Mouse (Mus musculus): ENCODE data around the gene Tmprss11d. TPM values are rescaled to one million over a fixed set of nuclear protein-coding genes. Genes with fewer than 3 reads are reported as not detected.
"Not testable (repeated sequence)": the region's sequence is repeated elsewhere in the genome, so short reads cannot be mapped to it uniquely, and the experiment has no call there.

Tmprss11d gene
- polyA plus RNA-seq, 1 experiment from 2014 or later, result not detected

DNA sequence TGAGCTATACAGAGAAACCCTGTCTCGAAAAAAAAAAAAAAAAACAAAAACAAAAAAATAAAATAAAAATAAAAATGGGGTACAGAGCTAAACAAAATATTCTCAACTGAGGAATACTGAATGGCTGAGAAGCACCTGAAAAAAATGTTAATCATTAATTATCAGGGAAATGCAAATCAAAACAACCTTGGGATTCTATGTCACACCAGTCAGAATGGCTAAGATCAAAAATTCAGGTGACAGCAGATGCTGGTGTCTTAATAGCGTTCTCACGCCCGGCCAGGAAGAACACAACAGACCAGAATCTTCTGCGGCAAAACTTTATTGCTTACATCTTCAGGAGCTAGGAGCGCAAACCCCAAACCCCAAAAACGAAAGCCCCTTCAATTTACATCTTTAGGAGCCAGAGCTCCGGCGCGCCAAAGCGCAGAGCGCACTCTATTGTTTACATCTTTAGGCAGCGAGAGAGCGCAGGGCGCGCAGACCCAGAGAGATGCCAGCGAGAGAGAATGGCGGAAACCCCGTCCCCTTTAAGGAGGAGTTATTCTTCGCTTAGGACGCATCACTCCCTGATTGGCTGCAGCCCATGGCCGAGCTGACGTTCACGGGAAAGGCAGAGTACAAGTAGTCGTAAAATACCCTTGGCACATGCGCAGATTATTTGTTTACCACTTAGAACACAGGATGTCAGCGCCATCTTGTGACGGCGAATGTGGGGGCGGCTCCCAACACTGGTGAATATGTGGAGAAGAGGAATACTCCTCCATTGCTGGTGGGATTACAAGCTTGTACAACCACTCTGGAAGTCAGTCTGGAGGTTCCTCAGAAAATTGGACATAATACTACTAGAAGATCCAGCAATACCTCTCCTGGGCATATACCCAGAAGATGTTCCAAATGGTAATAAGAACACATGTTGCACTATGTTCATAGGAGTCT is 54.9 kb downstream of the Tmprss11d start:
- DNase-seq (ENCODE audit: low spot score); H3K4me2 ChIP-seq; H3K4me1 ChIP-seq (replicated peaks; ENCODE audit: control insufficient read depth, insufficient read depth, low read length); H3K27ac ChIP-seq (ENCODE audit: low read depth, low read length); H3K36me3 ChIP-seq (ENCODE audit: control insufficient read depth, insufficient read depth, low read length); H3K9me3 ChIP-seq (ENCODE audit: control insufficient read depth, low read length); ATAC-seq (replicated peaks; ENCODE audit: low FRiP score); H3K27me3 ChIP-seq (replicated peaks; ENCODE audit: control insufficient read depth, insufficient read depth, low read length); H3K9ac ChIP-seq (ENCODE audit: low read depth, low read length): not testable (repeated sequence)
- H3K4me3 ChIP-seq (ENCODE audit: low read depth, low read length), result peak overlapping the region; percentile 7; the same call in 1 of the 2 replicates
- 50% methylated on average over 25 of the region's 30 CpGs for WGBS

DNA sequence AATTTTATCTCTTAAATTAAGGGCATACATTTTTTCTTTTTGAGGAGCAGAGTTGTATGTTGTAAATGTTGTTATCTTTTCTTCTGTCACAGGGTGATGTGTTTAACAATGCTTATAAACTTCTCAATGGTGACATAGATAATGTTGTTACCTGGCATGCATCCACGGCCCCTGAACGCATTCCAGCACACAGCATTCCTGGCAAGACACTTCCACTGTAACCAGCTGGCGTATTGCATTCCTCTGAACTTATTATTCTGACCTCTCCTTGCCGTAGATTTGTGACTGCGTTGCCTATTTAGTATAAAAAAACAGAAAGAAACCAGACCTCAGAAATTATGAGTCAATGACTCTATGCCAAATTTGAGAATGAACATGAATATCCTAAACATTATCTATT is 67.1 kb downstream of the Tmprss11d start:
- DNase-seq (ENCODE audit: low spot score) (no peak), ATAC-seq (replicated peaks; ENCODE audit: low FRiP score) (no peak)
- H3K27me3 ChIP-seq (replicated peaks; ENCODE audit: control insufficient read depth, insufficient read depth, low read length), result no peaks in the 10 kb centered on the region
- no peak overlapping the region for H3K4me3 ChIP-seq (ENCODE audit: low read depth, low read length)
- no peak overlapping the region for H3K27ac ChIP-seq (ENCODE audit: low read depth, low read length)
- H3K9me3 ChIP-seq (ENCODE audit: control insufficient read depth, low read length), result no peaks in the 10 kb centered on the region
- no peak overlapping the region for H3K9ac ChIP-seq (ENCODE audit: low read depth, low read length)
- 82% methylated on average over 5 of the region's 5 CpGs for WGBS
- no peak overlapping the region for H3K4me2 ChIP-seq
- H3K36me3 ChIP-seq (ENCODE audit: control insufficient read depth, insufficient read depth, low read length), result no peaks in the 10 kb centered on the region
- no peaks in the 10 kb centered on the region for H3K4me1 ChIP-seq (replicated peaks; ENCODE audit: control insufficient read depth, insufficient read depth, low read length)

DNA sequence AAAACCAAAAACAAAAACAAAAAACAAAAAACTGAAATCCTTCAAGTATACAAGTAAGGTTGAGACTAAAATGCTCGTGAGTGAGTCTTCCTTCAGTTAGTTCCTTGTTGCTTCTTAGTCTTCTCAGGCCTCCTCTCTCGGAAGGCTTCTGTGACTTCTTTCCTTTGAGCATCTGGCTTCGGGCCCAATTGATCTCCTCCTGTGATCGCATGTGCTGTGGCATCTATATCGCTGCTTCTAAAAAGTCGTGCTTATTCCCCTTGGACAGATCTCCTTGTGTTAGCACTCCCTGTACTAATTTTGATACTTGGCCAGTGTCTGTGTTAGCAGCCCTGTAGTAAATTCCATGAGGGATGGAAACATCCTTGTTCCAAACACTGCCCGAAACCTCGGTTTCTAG is 69.3 kb downstream of the Tmprss11d start:
- Histone ChIP-seq H3K4me1 (replicated peaks; ENCODE audit: control insufficient read depth, insufficient read depth, low read length) (no peaks in the 10 kb centered on the region), H3K9me3 (ENCODE audit: control insufficient read depth, low read length) (no peaks in the 10 kb centered on the region), H3K4me3 (ENCODE audit: low read depth, low read length) (no peak overlapping the region), H3K27ac (ENCODE audit: low read depth, low read length) (no peak overlapping the region), H3K27me3 (replicated peaks; ENCODE audit: control insufficient read depth, insufficient read depth, low read length) (no peaks in the 10 kb centered on the region), H3K4me2 (no peak overlapping the region), H3K36me3 (ENCODE audit: control insufficient read depth, insufficient read depth, low read length) (no peaks in the 10 kb centered on the region), H3K9ac (ENCODE audit: low read depth, low read length) (no peak overlapping the region)
- no peak for ATAC-seq (replicated peaks; ENCODE audit: low FRiP score)
- WGBS, result 81% methylated on average over 8 of the region's 8 CpGs
- DNase-seq (ENCODE audit: low spot score), result no peak

DNA sequence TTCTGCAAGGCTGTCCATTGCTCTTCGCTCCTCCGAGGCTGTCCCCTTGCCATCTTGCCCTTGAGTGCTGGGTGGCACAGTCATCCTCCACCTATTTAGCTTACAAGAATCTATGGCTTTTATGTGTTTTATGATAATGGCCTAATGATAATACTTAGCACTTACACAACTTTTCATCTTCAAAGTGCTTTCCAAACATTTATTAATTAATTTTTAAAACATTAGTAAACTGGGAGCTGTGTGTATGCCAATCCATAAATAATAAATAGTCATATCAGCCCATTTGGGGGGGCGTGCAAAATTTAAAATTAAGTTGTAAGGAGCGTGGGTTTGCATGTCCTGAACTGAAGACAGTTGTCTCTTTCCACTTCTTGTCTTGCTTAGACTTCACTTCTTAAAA is 84.0 kb downstream of the Tmprss11d start, which contains the start of gene Tmprss11c:
Tmprss11c (minus strand) TSS at position 101 of the 400 bp plus-strand sequence.
- DNase-seq (ENCODE audit: low spot score) (no peak), ATAC-seq (replicated peaks; ENCODE audit: low FRiP score) (no peak)
- no peak within 1 kb of the TSS for H3K4me3 ChIP-seq (ENCODE audit: low read depth, low read length)
- H3K4me2 ChIP-seq, result no peak within 1 kb of the TSS
- H3K9me3 ChIP-seq (ENCODE audit: control insufficient read depth, low read length), result no peaks in the 10 kb centered on the region
- H3K36me3 ChIP-seq (ENCODE audit: control insufficient read depth, insufficient read depth, low read length), result no peaks in the 10 kb centered on the region
- H3K27me3 ChIP-seq (replicated peaks; ENCODE audit: control insufficient read depth, insufficient read depth, low read length), result no peaks in the 10 kb centered on the region
- no peak within 1 kb of the TSS for H3K9ac ChIP-seq (ENCODE audit: low read depth, low read length)
- no peak within 1 kb of the TSS for H3K27ac ChIP-seq (ENCODE audit: low read depth, low read length)
- 56% methylated on average over 4 of the region's 4 CpGs for WGBS
- no peaks in the 10 kb centered on the region for H3K4me1 ChIP-seq (replicated peaks; ENCODE audit: control insufficient read depth, insufficient read depth, low read length)

Other genes starting within 250 kb of the Tmprss11d start
- gene Uba6, start 200.6 kb downstream of the Tmprss11d start, polyA plus RNA-seq (2014; fragmentation: Nextera tagmentation; extraction: Ambion mirVana), result 14.7 and 16.0 TPM in 2 replicates
- gene Gnrhr, start 175.5 kb downstream of the Tmprss11d start, polyA plus RNA-seq (2014; fragmentation: Nextera tagmentation; extraction: Ambion mirVana), result not detected in 2 replicates
- gene Tmprss11c, start 84.1 kb downstream of the Tmprss11d start, polyA plus RNA-seq (2014; fragmentation: Nextera tagmentation; extraction: Ambion mirVana), result not detected in 2 replicates
- not detected in 2 replicates for gene Tmprss11a, start 95.6 kb upstream of the Tmprss11d start, polyA plus RNA-seq (2014; fragmentation: Nextera tagmentation; extraction: Ambion mirVana)
- not detected in 2 replicates for gene Tmprss11g, start 145.2 kb upstream of the Tmprss11d start, polyA plus RNA-seq (2014; fragmentation: Nextera tagmentation; extraction: Ambion mirVana)